Mouse (Mus musculus): Measurements from ENCODE around the gene Cln5. TPM values are rescaled to one million over a fixed set of nuclear protein-coding genes. Genes with fewer than 3 reads are reported as not detected.

Cln5 gene
- polyA plus RNA-seq, 1 experiment, result 12.2 TPM

DNA sequence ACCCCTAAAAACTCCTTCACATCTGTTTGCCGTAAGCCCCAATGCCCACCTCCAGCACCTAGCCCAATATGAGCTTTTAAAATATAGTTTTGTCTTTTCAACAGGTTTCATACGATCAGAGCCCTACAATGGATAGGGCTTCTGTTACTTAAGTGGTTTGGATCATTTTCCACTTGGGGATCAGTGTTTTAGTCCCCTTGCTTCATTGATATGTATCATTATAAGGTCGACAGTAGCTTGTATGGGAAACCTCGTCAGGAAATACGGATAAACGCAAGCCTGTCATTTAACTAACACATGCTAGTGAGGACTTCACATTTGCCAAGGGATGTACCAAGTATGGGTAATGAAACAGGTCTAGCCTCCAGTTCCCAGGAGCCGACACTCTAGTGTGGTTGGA lies 13.4 kb upstream of the Cln5 start:
- Histone ChIP-seq H3K4me1 (ENCODE audit: control insufficient read depth, insufficient read depth, low read length) (no peaks in the 10 kb centered on the region), H3K27ac (ENCODE audit: insufficient read depth, low read length) (no peak overlapping the region), H3K4me3 (ENCODE audit: insufficient read depth, low read length) (no peak overlapping the region)
- TF ChIP-seq CTCF (IDR thresholded peaks at IDR 0.05; ENCODE audit: extremely low read depth, insufficient read depth, low read length) (no peak), POLR2A (IDR thresholded peaks at IDR 0.05; ENCODE audit: extremely low read depth, insufficient read depth, low read length) (no peak)

DNA sequence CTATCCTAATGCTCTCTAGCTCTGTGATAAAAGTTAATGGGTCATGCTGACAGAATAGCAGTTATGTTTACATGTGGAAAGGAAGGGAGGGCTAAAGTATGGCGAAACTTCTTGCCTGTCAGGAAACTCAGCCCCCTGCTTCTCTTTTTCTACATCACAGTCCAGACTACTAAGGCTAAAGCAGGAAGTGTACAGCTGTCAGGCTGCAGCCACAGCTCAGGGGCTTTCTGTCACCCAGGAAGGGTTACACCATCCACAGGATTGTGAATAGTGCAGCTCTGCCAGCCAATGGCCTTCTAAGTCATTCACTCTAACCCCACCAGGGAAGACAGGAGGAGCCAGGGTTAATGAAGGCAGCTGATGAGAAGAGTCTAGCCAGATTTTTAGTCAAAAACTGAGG lies 11.0 kb upstream of the Cln5 start:
- Histone ChIP-seq H3K4me1 (ENCODE audit: control insufficient read depth, insufficient read depth, low read length) (no peaks in the 10 kb centered on the region), H3K4me3 (ENCODE audit: insufficient read depth, low read length) (no peak overlapping the region), H3K27ac (ENCODE audit: insufficient read depth, low read length) (no peak overlapping the region)
- TF ChIP-seq POLR2A (IDR thresholded peaks at IDR 0.05; ENCODE audit: extremely low read depth, insufficient read depth, low read length), result no peak
- TF ChIP-seq CTCF (IDR thresholded peaks at IDR 0.05; ENCODE audit: extremely low read depth, insufficient read depth, low read length), result no peak

DNA sequence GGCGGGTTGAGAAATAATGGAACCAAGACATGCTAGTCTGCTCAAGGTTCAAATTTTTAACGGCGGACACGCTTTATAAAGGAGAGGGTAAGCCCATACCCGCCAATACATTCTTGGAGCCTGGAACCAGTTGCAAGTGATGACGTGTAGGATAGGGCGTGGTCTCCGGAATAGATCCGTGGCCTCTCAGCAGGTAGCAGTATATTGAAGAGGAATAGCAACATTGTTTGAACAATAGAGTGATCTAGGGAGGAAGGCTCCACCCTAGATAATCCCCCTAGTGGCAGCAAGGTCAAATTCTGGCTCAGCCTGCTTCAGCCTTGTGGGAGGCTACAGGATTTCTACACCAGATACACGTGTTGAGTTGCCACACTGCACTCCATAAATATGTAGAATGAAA lies 10.5 kb upstream of the Cln5 start:
- H3K4me1 ChIP-seq (ENCODE audit: control insufficient read depth, insufficient read depth, low read length), result no peaks in the 10 kb centered on the region
- TF ChIP-seq POLR2A (IDR thresholded peaks at IDR 0.05; ENCODE audit: extremely low read depth, insufficient read depth, low read length) (no peak), CTCF (IDR thresholded peaks at IDR 0.05; ENCODE audit: extremely low read depth, insufficient read depth, low read length) (no peak)
- H3K27ac ChIP-seq (ENCODE audit: insufficient read depth, low read length), result no peak overlapping the region
- no peak overlapping the region for H3K4me3 ChIP-seq (ENCODE audit: insufficient read depth, low read length)

DNA sequence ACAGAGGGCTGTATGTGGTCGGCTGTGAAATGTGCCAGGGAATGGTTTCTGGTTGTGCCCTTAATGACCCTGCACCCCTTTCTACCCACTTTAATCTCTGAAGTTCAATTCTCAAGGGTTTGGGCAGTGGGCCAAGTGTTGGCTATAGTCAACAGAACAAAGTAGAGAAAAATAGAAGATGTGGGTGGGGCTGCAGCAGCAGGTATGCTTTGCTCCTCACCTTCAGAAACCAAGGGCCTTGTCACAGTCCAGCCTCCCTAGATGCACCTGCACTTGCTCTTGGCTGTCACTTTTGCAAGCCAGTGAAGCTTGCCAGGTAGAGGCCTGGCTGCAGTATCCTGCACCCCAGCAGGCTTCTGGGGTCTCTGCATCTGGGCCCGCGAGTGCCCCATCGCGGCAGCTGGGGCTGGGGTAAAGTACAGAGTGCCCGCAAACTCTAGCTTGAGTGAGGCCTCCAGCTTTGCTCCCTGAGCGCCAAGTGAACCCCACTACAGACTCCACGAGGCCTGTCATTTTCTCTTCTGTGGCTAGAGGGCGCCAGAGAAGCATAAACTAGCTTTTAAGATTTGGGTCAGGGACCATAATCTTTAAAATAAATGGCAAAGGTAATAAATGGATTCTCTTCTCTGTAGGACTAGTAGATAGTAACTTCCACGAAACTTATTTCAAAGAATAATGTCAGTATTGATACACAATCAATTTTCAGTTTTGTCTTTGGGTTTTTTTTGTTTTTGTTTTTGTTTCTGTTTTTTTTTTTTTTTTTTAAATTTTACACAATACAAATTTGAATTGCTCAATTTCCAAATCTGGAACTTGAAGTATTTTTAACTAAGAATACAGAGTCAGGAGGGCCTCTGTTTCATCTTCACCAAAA lies 4.5 kb upstream of the Cln5 start:
- no peak for TF ChIP-seq POLR2A (IDR thresholded peaks at IDR 0.05; ENCODE audit: extremely low read depth, insufficient read depth, low read length)
- TF ChIP-seq CTCF (IDR thresholded peaks at IDR 0.05; ENCODE audit: extremely low read depth, insufficient read depth, low read length), result peak; percentile 80
- Histone ChIP-seq H3K4me1 (ENCODE audit: control insufficient read depth, insufficient read depth, low read length) (peaks cover 2% of the 10 kb centered on the region; the same call in 1 of the 2 replicates), H3K4me3 (ENCODE audit: insufficient read depth, low read length) (no peak overlapping the region), H3K27ac (ENCODE audit: insufficient read depth, low read length) (no peak overlapping the region)

DNA sequence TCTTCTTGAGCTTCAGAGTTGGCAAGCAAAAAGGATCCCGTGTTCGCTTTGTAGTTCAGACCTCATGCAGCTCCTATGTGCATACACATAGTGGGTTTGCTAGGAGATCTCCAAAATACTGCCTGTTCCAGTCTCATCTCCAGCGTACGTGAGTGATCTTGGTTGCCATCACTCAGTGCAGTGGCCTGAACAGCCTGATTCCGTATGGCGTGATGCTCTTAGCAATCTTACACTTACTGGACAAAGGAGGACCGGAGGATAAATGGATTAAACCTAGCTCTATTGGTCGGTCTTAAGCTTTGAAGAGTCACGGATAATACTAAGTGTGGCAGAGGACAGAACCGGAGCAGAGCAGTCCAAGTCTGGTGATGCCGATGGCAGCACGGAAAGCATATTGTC lies 552 bp upstream of the Cln5 start:
- Histone ChIP-seq H3K27ac (ENCODE audit: insufficient read depth, low read length) (peak overlapping the region; percentile 53), H3K4me3 (ENCODE audit: insufficient read depth, low read length) (peak overlapping the region; percentile 96), H3K4me1 (ENCODE audit: control insufficient read depth, insufficient read depth, low read length) (peaks cover 2% of the 10 kb centered on the region; the same call in 1 of the 2 replicates)
- TF ChIP-seq CTCF (IDR thresholded peaks at IDR 0.05; ENCODE audit: extremely low read depth, insufficient read depth, low read length) (no peak), POLR2A (IDR thresholded peaks at IDR 0.05; ENCODE audit: extremely low read depth, insufficient read depth, low read length) (no peak)

DNA sequence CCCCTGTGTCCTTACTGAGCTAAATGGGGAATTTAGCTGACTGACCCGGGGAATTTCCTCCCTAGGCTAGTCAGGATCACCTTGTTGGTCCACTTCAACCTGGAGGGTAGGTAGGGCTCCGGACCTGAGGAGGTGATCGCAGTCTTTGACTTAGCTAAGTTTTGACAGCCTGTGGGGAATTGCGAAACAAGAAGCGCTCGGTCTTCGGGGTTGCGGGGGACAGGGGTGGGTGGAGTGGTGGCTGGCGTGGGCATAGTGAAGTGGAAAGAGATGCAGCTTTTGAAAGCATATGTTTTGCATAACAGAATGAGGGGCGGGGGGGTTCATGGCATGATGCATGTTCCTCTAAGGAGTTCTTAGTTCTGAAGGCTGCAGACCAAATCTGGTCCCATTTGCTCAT lies 774 bp downstream of the Cln5 start:
- peak overlapping the region; percentile 90 for H3K27ac ChIP-seq (ENCODE audit: insufficient read depth, low read length)
- peaks cover 2% of the 10 kb centered on the region; the same call in 1 of the 2 replicates for H3K4me1 ChIP-seq (ENCODE audit: control insufficient read depth, insufficient read depth, low read length)
- TF ChIP-seq POLR2A (IDR thresholded peaks at IDR 0.05; ENCODE audit: extremely low read depth, insufficient read depth, low read length) (no peak), CTCF (IDR thresholded peaks at IDR 0.05; ENCODE audit: extremely low read depth, insufficient read depth, low read length) (no peak)
- peak overlapping the region; percentile 96 for H3K4me3 ChIP-seq (ENCODE audit: insufficient read depth, low read length)

DNA sequence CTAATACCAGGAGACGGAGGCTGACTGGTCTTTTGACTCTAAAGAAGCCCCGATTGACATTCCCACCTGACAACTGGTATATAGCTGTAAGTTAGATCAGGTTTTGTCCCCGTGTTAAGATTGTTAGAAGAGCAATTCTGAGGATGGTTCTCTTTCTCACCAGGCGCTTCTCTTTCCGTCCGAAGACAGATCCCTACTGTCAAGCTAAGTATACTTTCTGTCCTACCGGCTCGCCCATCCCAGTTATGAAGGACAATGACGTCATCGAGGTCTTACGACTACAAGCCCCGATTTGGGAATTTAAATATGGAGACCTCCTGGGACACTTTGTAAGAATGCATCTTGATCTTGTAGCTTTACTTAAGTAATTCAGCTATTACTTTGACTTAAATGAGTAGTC lies 1.5 kb downstream of the Cln5 start:
- H3K4me1 ChIP-seq (ENCODE audit: control insufficient read depth, insufficient read depth, low read length), result peaks cover 2% of the 10 kb centered on the region; the same call in 1 of the 2 replicates
- H3K27ac ChIP-seq (ENCODE audit: insufficient read depth, low read length), result no peak overlapping the region
- no peak overlapping the region; the same call in 1 of the 2 replicates for H3K4me3 ChIP-seq (ENCODE audit: insufficient read depth, low read length)
- TF ChIP-seq POLR2A (IDR thresholded peaks at IDR 0.05; ENCODE audit: extremely low read depth, insufficient read depth, low read length), result no peak
- TF ChIP-seq CTCF (IDR thresholded peaks at IDR 0.05; ENCODE audit: extremely low read depth, insufficient read depth, low read length), result no peak

DNA sequence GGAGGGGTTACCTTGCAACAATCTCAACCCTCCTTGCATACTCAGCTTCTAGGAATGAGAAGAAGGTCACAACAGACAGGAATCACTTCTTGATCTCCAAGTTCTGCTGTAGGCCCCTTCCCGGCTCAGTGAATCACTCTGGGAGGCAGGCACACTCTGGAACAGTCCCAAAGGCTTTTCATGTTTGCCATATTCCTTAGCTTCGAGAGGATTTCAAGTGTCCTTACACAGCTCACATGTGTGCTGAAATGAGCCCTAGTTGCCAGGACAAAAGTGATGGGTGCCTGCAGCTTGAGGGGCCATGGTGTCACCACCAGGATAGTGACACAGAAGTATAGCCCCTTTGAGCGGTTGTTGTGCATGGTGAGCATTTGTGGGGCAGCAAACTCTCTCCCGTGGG lies 2.7 kb downstream of the Cln5 start:
- TF ChIP-seq CTCF (IDR thresholded peaks at IDR 0.05; ENCODE audit: extremely low read depth, insufficient read depth, low read length), result no peak
- no peak for TF ChIP-seq POLR2A (IDR thresholded peaks at IDR 0.05; ENCODE audit: extremely low read depth, insufficient read depth, low read length)
- no peak overlapping the region for H3K4me3 ChIP-seq (ENCODE audit: insufficient read depth, low read length)
- peaks cover 2% of the 10 kb centered on the region for H3K4me1 ChIP-seq (ENCODE audit: control insufficient read depth, insufficient read depth, low read length)
- H3K27ac ChIP-seq (ENCODE audit: insufficient read depth, low read length), result no peak overlapping the region

DNA sequence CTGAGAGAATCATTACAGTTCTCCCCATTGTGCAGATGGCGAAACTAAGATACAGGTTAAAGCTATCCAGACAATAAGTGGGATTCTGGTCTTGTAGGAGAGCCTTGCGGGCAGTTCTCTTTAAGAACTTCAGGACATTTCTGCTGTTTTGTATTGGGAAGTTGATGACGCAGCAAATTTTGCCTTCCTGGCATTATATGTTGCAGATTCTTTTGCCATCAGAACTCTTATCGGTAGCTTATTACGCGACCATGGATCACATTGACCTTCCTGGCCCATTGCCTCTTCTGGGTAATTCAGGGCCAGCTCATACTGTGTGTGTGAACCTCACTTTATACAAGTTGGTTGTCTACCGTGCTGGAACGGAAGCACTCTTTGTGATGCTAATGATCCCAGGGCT lies 3.8 kb downstream of the Cln5 start:
- Histone ChIP-seq H3K27ac (ENCODE audit: insufficient read depth, low read length) (no peak overlapping the region), H3K4me1 (ENCODE audit: control insufficient read depth, insufficient read depth, low read length) (peaks cover 4% of the 10 kb centered on the region), H3K4me3 (ENCODE audit: insufficient read depth, low read length) (no peak overlapping the region)
- TF ChIP-seq CTCF (IDR thresholded peaks at IDR 0.05; ENCODE audit: extremely low read depth, insufficient read depth, low read length), result no peak
- TF ChIP-seq POLR2A (IDR thresholded peaks at IDR 0.05; ENCODE audit: extremely low read depth, insufficient read depth, low read length), result no peak

DNA sequence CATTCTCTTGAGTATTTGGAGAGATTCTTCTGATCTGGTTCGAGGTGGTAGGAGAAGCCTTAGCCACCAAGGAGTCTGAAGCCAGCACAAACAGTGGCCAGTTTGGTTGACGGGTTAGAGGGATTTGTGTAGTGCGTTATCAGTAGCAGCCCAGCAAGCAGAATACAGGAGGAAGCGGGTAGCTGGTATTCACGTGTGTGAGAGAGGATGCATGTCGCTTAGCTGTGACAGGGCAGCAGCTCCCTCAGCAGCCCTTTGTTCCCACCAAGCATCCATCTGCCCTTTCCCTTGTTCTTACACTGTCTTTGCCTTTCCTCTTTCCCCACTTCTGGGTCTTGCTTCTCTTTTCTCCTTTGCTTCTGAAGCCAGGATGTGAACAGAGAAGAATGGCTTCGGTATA lies 5.2 kb downstream of the Cln5 start:
- Histone ChIP-seq H3K27ac (ENCODE audit: insufficient read depth, low read length) (no peak overlapping the region), H3K4me1 (ENCODE audit: control insufficient read depth, insufficient read depth, low read length) (peaks cover 4% of the 10 kb centered on the region), H3K4me3 (ENCODE audit: insufficient read depth, low read length) (no peak overlapping the region)
- TF ChIP-seq CTCF (IDR thresholded peaks at IDR 0.05; ENCODE audit: extremely low read depth, insufficient read depth, low read length) (no peak), POLR2A (IDR thresholded peaks at IDR 0.05; ENCODE audit: extremely low read depth, insufficient read depth, low read length) (no peak)

Measured in cortical plate, adult 2 months (tissue).